Mouse (Mus musculus) embryo, embryonic 11 days (tissue): ENCODE results near the gene Rgsl1.
"Not testable (repeated sequence)": the region's sequence is repeated elsewhere in the genome, so short reads cannot be mapped to it uniquely, and the experiment has no call there.

ENCODE experiments used
- DNase-seq: peaks from one replicate; pipeline ENCODE4 v3.0.0-alpha.2; 2015

Rgsl1 gene

GRCm38 (mm10) chr1:153844042-153844441 lies at the start of gene Rgsl1:
Rgsl1 (minus strand) TSS chr1:153844142.
- no peak for DNase-seq

- no peak for DNase-seq
Observed at GRCm38 (mm10) chr1:153891442-153891841, 47.5 kb upstream of the Rgsl1 start, which contains the start of gene Teddm1a. Teddm1a (plus strand) TSS chr1:153891742.

- no peak for DNase-seq
Observed at GRCm38 (mm10) chr1:153890121-153890520, 46.2 kb upstream of the Rgsl1 start.

GRCm38 (mm10) chr1:153886024-153886633 lies 42.2 kb upstream of the Rgsl1 start:
- peak; percentile 8 for DNase-seq

- not testable (repeated sequence) for DNase-seq
Observed at GRCm38 (mm10) chr1:153880391-153880790, 36.4 kb upstream of the Rgsl1 start.

- no peak for DNase-seq
Observed at GRCm38 (mm10) chr1:153874045-153874444, 30.1 kb upstream of the Rgsl1 start, which contains the start of gene Teddm1b. Teddm1b (plus strand) TSS chr1:153874345.

GRCm38 (mm10) chr1:153855946-153856345 lies 12.0 kb upstream of the Rgsl1 start:
- no peak for DNase-seq

- DNase-seq: not testable (repeated sequence)
Observed at GRCm38 (mm10) chr1:153852696-153853095, 8.8 kb upstream of the Rgsl1 start.

GRCm38 (mm10) chr1:153846867-153847266 lies 2.9 kb upstream of the Rgsl1 start:
- peak; percentile 72 for DNase-seq

GRCm38 (mm10) chr1:153846420-153846819 lies 2.5 kb upstream of the Rgsl1 start:
- DNase-seq: no peak

GRCm38 (mm10) chr1:153842121-153842740 lies 1.7 kb downstream of the Rgsl1 start:
- DNase-seq: no peak

- DNase-seq: no peak
Observed at GRCm38 (mm10) chr1:153836036-153836435, 7.9 kb downstream of the Rgsl1 start.

GRCm38 (mm10) chr1:153830746-153831145 lies 13.2 kb downstream of the Rgsl1 start:
- no peak for DNase-seq

- no peak for DNase-seq
Observed at GRCm38 (mm10) chr1:153820216-153820615, 23.7 kb downstream of the Rgsl1 start.

GRCm38 (mm10) chr1:153814278-153814677 lies 29.7 kb downstream of the Rgsl1 start:
- no peak for DNase-seq

GRCm38 (mm10) chr1:153807390-153807993 lies 36.5 kb downstream of the Rgsl1 start:
- DNase-seq: peak; percentile 71

- no peak for DNase-seq
Observed at GRCm38 (mm10) chr1:153803530-153803929, 40.4 kb downstream of the Rgsl1 start.

- no peak for DNase-seq
Observed at GRCm38 (mm10) chr1:153802691-153803090, 41.3 kb downstream of the Rgsl1 start.

GRCm38 (mm10) chr1:153794241-153794640 lies 49.7 kb downstream of the Rgsl1 start:
- no peak for DNase-seq

- no peak for DNase-seq
Observed at GRCm38 (mm10) chr1:153790708-153791107, 53.2 kb downstream of the Rgsl1 start.

GRCm38 (mm10) chr1:153785608-153786007 lies 58.3 kb downstream of the Rgsl1 start:
- DNase-seq: no peak

GRCm38 (mm10) chr1:153783339-153783738 lies 60.6 kb downstream of the Rgsl1 start:
- DNase-seq: no peak

- no peak for DNase-seq
Observed at GRCm38 (mm10) chr1:153778205-153778604, 65.7 kb downstream of the Rgsl1 start.

GRCm38 (mm10) chr1:153776257-153776656 lies 67.7 kb downstream of the Rgsl1 start:
- DNase-seq: no peak
